Mouse (Mus musculus) CH12.LX (cell line): ENCODE measurements around the gene Adam22.

Experiments
- CHD1 ChIP-seq: IDR thresholded peaks from 2 replicates; pipeline ENCODE4 v1.6.1; 2012; ENCODE audit warnings: low read depth, low read length, improper control_type of control experiment, inconsistent platforms
- CHD2 ChIP-seq: IDR thresholded peaks from 2 replicates; pipeline ENCODE4 v1.6.1; 2011; ENCODE audit warnings: low read length, improper control_type of control experiment
- CTCF ChIP-seq, 2 experiments: IDR thresholded peaks in 1 of 2; conservative IDR thresholded peaks in 1 of 2; 2 replicates each; pipeline ENCODE4 v1.5.1; 2011 to 2012; ENCODE audit warnings: low read depth in 2 of 2, low read length in 2 of 2, improper control_type of control experiment in 1 of 2, inconsistent platforms in 1 of 2, mild to moderate bottlenecking in 1 of 2, moderate library complexity in 1 of 2
- ELF1 ChIP-seq: IDR thresholded peaks from 2 replicates; pipeline ENCODE4 v1.6.1; 2014; ENCODE audit warnings: low read depth, mild to moderate bottlenecking, inconsistent platforms, low read length, improper control_type of control experiment
- JUND ChIP-seq: conservative IDR thresholded peaks from 2 replicates; pipeline ENCODE4 v1.6.1; 2011; ENCODE audit warnings: low read depth, low read length, improper control_type of control experiment
- PAX5 ChIP-seq: IDR thresholded peaks from 2 replicates; pipeline ENCODE4 v1.6.1; 2012; ENCODE audit warnings: low read length, inconsistent platforms, mixed read lengths
- POLR2A ChIP-seq: IDR thresholded peaks from 2 replicates; pipeline ENCODE4 v1.6.1; 2011; ENCODE audit warnings: low read depth, mild to moderate bottlenecking, improper control_type of control experiment, low read length
- RCOR1 ChIP-seq: conservative IDR thresholded peaks from 2 replicates; pipeline ENCODE4 v1.6.1; 2012; ENCODE audit warnings: low read depth, mild to moderate bottlenecking, inconsistent platforms, low read length, improper control_type of control experiment
- TCF12 ChIP-seq: IDR thresholded peaks from 2 replicates; pipeline ENCODE4 v1.6.1; 2014; ENCODE audit warnings: low read depth, mild to moderate bottlenecking, inconsistent platforms, low read length, improper control_type of control experiment
- UBTF ChIP-seq: IDR thresholded peaks from 2 replicates; pipeline ENCODE4 v1.6.1; 2012; ENCODE audit warnings: low read depth, mild to moderate bottlenecking, inconsistent platforms, low read length, improper control_type of control experiment, moderate library complexity
- ZNF384 ChIP-seq: IDR thresholded peaks from 2 replicates; pipeline ENCODE4 v1.6.1; 2012; ENCODE audit warnings: low read depth, low read length, improper control_type of control experiment, inconsistent platforms

- TF ChIP-seq CTCF (conservative IDR thresholded peaks at IDR 0.05 in 1 of 2, IDR thresholded peaks at IDR 0.05 in 1 of 2; ENCODE audit: low read depth in 2 of 2, low read length in 2 of 2) (no peak), CHD1 (no peak), CHD2 (no peak), POLR2A (no peak), ZNF384 (no peak), PAX5 (no peak), JUND (no peak), ELF1 (no peak), TCF12 (no peak), RCOR1 (no peak), UBTF (no peak)
Measured at GRCm38 (mm10) chr5:8131918-8132317, 236.0 kb downstream of the Adam22 start.
